Mouse (Mus musculus): ENCODE results near the gene Erbb4. TPM values are rescaled to one million over a fixed set of nuclear protein-coding genes. Genes with fewer than 3 reads are reported as not detected.

The Erbb4 gene
- polyA plus RNA-seq, 1 experiment from 2014 or later: 0.56 TPM

DNA sequence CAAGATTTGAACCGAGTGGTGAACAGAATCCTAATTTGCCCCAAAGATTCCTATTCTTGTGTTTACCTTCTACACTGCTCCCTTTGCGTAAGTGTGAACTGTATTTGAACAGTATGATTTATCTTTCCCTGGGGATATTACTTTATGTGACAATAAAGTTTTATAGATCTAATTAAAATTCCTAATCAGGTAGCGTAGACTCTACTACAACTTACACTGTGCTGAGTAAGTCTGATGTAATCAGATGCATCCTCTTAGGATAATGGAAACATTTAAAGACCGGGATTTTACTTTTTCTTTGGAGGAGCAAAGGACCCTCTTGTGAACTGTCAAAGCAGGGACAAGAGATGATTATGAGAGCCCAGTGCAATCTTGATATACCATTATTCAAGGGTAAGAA lies 433.2 kb downstream of the Erbb4 start:
- H3K27ac ChIP-seq: no peak overlapping the region
- H3K4me2 ChIP-seq: no peak overlapping the region
- H3K36me3 ChIP-seq: no peaks in the 10 kb centered on the region
- no peaks in the 10 kb centered on the region for H3K4me1 ChIP-seq
- no peaks in the 10 kb centered on the region for H3K9me3 ChIP-seq
- ATAC-seq (ENCODE audit: insufficient number of reproducible peaks, insufficient read depth, low FRiP score, low TSS enrichment, low read depth): no peak
- H3K4me3 ChIP-seq: no peak overlapping the region
- WGBS: 82% methylated on average over 4 of the region's 4 CpGs
- no peaks in the 10 kb centered on the region for H3K27me3 ChIP-seq
- H3K9ac ChIP-seq: no peak overlapping the region

- Histone ChIP-seq H3K9me3 (no peaks in the 10 kb centered on the region), H3K9ac (no peak overlapping the region), H3K27me3 (no peaks in the 10 kb centered on the region), H3K4me3 (no peak overlapping the region), H3K36me3 (no peaks in the 10 kb centered on the region), H3K27ac (no peak overlapping the region), H3K4me1 (no peaks in the 10 kb centered on the region), H3K4me2 (no peak overlapping the region)
- no peak for ATAC-seq (ENCODE audit: insufficient number of reproducible peaks, insufficient read depth, low FRiP score, low TSS enrichment, low read depth)
- 88% methylated on average over 10 of the region's 10 CpGs for WGBS
Observed at GRCm38 (mm10) chr1:68666831-68667601, 440.8 kb downstream of the Erbb4 start.

- H3K4me2 ChIP-seq: no peak overlapping the region
- no peaks in the 10 kb centered on the region for H3K27me3 ChIP-seq
- no peaks in the 10 kb centered on the region for H3K36me3 ChIP-seq
- H3K9me3 ChIP-seq: no peaks in the 10 kb centered on the region
- H3K27ac ChIP-seq: no peak overlapping the region
- H3K4me1 ChIP-seq: no peaks in the 10 kb centered on the region
- ATAC-seq (ENCODE audit: insufficient number of reproducible peaks, insufficient read depth, low FRiP score, low TSS enrichment, low read depth): no peak
- H3K4me3 ChIP-seq: no peak overlapping the region
- H3K9ac ChIP-seq: no peak overlapping the region
- 90% methylated on average over 3 of the region's 3 CpGs for WGBS
Observed at GRCm38 (mm10) chr1:68590475-68590874, 517.4 kb downstream of the Erbb4 start.

- H3K27me3 ChIP-seq: no peaks in the 10 kb centered on the region
- no peak overlapping the region for H3K9ac ChIP-seq
- no peak overlapping the region for H3K4me2 ChIP-seq
- no peak overlapping the region for H3K4me3 ChIP-seq
- no peak for ATAC-seq (ENCODE audit: insufficient number of reproducible peaks, insufficient read depth, low FRiP score, low TSS enrichment, low read depth)
- H3K27ac ChIP-seq: no peak overlapping the region
- no peaks in the 10 kb centered on the region for H3K36me3 ChIP-seq
- no peaks in the 10 kb centered on the region for H3K9me3 ChIP-seq
- 68% methylated on average over 4 of the region's 4 CpGs for WGBS
- H3K4me1 ChIP-seq: no peaks in the 10 kb centered on the region
Observed at GRCm38 (mm10) chr1:68573851-68574540, 533.9 kb downstream of the Erbb4 start.

- ATAC-seq (ENCODE audit: insufficient number of reproducible peaks, insufficient read depth, low FRiP score, low TSS enrichment, low read depth): no peak
Observed at GRCm38 (mm10) chr1:68570924-68571323, 536.9 kb downstream of the Erbb4 start.

DNA sequence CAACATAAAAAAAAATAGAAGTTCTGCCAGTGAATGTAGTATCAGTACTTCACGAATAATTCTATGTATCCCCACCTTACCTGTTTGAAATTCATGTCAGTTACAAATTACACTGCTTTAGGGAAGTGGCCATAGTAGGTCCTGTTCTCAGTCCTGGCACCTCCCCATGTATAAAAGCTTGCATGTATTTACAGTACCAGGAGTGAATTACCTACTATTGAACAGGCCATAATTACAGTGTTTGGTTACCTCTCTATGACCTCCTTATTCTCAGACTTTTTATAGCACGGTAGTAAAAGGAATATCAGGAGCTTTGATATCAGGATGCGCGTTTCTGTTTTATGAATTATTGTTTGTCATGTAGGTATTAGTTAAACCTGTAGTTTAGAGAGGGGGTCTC lies 564.9 kb downstream of the Erbb4 start:
- Histone ChIP-seq H3K36me3 (no peaks in the 10 kb centered on the region), H3K27ac (no peak overlapping the region), H3K27me3 (no peaks in the 10 kb centered on the region), H3K4me3 (no peak overlapping the region), H3K9me3 (no peaks in the 10 kb centered on the region), H3K4me1 (no peaks in the 10 kb centered on the region), H3K9ac (no peak overlapping the region), H3K4me2 (no peak overlapping the region)
- 86% methylated on average over 4 of the region's 4 CpGs for WGBS
- ATAC-seq (ENCODE audit: insufficient number of reproducible peaks, insufficient read depth, low FRiP score, low TSS enrichment, low read depth): no peak

More at GRCm38 (mm10) chr1:68570924-68571323, 536.9 kb downstream of the Erbb4 start:
- 94% methylated on average over 1 of the region's 1 CpGs for WGBS
- no peaks in the 10 kb centered on the region for H3K4me1 ChIP-seq
- H3K27ac ChIP-seq: no peak overlapping the region
- H3K9me3 ChIP-seq: no peaks in the 10 kb centered on the region
- no peaks in the 10 kb centered on the region for H3K27me3 ChIP-seq
- no peak overlapping the region for H3K4me2 ChIP-seq
- H3K4me3 ChIP-seq: no peak overlapping the region
- H3K36me3 ChIP-seq: no peaks in the 10 kb centered on the region
- no peak overlapping the region for H3K9ac ChIP-seq

GRCm38 (mm10) chr1:68517820-68518219 lies 590.0 kb downstream of the Erbb4 start:
- Histone ChIP-seq H3K4me3 (no peak overlapping the region), H3K4me2 (no peak overlapping the region), H3K27ac (no peak overlapping the region), H3K9me3 (no peaks in the 10 kb centered on the region), H3K9ac (no peak overlapping the region), H3K36me3 (no peaks in the 10 kb centered on the region), H3K27me3 (no peaks in the 10 kb centered on the region), H3K4me1 (no peaks in the 10 kb centered on the region)
- no peak for ATAC-seq (ENCODE audit: insufficient number of reproducible peaks, insufficient read depth, low FRiP score, low TSS enrichment, low read depth)
- 52% methylated on average over 2 of the region's 2 CpGs for WGBS

DNA sequence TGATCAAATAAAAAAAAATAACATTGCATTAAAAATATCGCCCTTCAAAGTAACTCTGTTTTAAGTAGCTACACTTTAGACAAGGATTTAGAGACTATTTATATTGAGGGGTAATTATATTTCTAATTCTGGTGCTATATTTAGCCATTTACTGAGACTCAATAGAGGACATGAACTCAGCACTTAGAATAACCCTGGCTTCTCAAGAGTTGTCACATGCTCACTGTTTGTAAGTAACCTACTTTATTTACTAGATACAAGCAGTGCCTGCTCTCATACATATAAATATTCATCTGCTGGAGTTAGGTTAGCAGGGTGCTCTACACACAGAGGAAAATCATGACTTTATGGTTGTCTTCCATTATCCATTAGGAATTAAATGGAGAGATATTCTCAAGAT lies 604.0 kb downstream of the Erbb4 start:
- no peak overlapping the region for H3K27ac ChIP-seq
- H3K4me1 ChIP-seq: no peaks in the 10 kb centered on the region
- no peak overlapping the region for H3K4me2 ChIP-seq
- WGBS: 91% methylated on average over 1 of the region's 1 CpGs
- no peaks in the 10 kb centered on the region for H3K27me3 ChIP-seq
- ATAC-seq (ENCODE audit: insufficient number of reproducible peaks, insufficient read depth, low FRiP score, low TSS enrichment, low read depth): no peak
- no peak overlapping the region for H3K4me3 ChIP-seq
- no peak overlapping the region for H3K9ac ChIP-seq
- H3K36me3 ChIP-seq: no peaks in the 10 kb centered on the region
- H3K9me3 ChIP-seq: no peaks in the 10 kb centered on the region

- no peak overlapping the region for H3K9ac ChIP-seq
- H3K27ac ChIP-seq: no peak overlapping the region
- H3K9me3 ChIP-seq: no peaks in the 10 kb centered on the region
- H3K4me2 ChIP-seq: no peak overlapping the region
- no peaks in the 10 kb centered on the region for H3K36me3 ChIP-seq
- no peaks in the 10 kb centered on the region for H3K4me1 ChIP-seq
- H3K4me3 ChIP-seq: no peak overlapping the region
- no peak for ATAC-seq (ENCODE audit: insufficient number of reproducible peaks, insufficient read depth, low FRiP score, low TSS enrichment, low read depth)
- WGBS: 38% methylated on average over 4 of the region's 4 CpGs
- H3K27me3 ChIP-seq: no peaks in the 10 kb centered on the region
Observed at GRCm38 (mm10) chr1:68501561-68501960, 606.3 kb downstream of the Erbb4 start.

GRCm38 (mm10) chr1:68466390-68466960 lies 641.4 kb downstream of the Erbb4 start:
- Histone ChIP-seq H3K4me1 (no peaks in the 10 kb centered on the region), H3K9ac (no peak overlapping the region), H3K9me3 (no peaks in the 10 kb centered on the region), H3K36me3 (no peaks in the 10 kb centered on the region), H3K4me2 (no peak overlapping the region), H3K27ac (no peak overlapping the region), H3K27me3 (no peaks in the 10 kb centered on the region), H3K4me3 (no peak overlapping the region)
- no peak for ATAC-seq (ENCODE audit: insufficient number of reproducible peaks, insufficient read depth, low FRiP score, low TSS enrichment, low read depth)

DNA sequence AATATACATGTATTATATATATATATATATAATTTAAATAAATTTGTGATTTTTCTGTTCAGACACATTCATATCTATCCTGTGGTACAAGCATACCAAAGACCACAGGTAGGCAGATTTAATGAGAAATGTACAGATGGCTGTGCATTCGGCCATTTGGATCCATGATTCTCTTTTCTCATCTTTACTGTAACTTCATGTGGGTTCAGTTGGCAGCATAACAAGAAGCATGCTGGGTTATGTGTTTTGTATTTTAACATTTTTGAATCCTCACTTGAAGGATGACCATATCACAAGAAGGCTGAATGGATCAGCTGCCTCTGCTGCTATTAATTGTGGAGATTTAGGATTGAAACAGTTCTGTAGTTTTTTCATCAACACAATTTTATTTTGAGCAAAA lies 656.6 kb downstream of the Erbb4 start:
- Histone ChIP-seq H3K27ac (no peak overlapping the region), H3K4me1 (no peaks in the 10 kb centered on the region), H3K4me3 (no peak overlapping the region), H3K9me3 (no peaks in the 10 kb centered on the region), H3K4me2 (no peak overlapping the region), H3K9ac (no peak overlapping the region), H3K36me3 (no peaks in the 10 kb centered on the region), H3K27me3 (no peaks in the 10 kb centered on the region)
- WGBS: 81% methylated on average over 1 of the region's 1 CpGs
- ATAC-seq (ENCODE audit: insufficient number of reproducible peaks, insufficient read depth, low FRiP score, low TSS enrichment, low read depth): no peak
